Mouse (Mus musculus) forebrain, embryonic 11.5 days (tissue): ENCODE data around the gene Irx4. TPM values are rescaled to one million over a fixed set of nuclear protein-coding genes. Genes with fewer than 3 reads are reported as not detected.

Experiments
- ATAC-seq: fragments of 200-750 bp; cut with Nextera tagmentation; replicated peaks from 2 replicates; pipeline ENCODE4 v1.8.0; 2017; ENCODE audit warnings: moderate TSS enrichment; ENCODE audit not compliant: low FRiP score
- DNase-seq: peaks from one replicate; pipeline ENCODE4 v3.0.0-alpha.2; 2017; ENCODE audit warnings: low spot score
- H3K27ac ChIP-seq: fragments of 300-500 bp; sonication (generic); 2 replicates; pipeline ENCODE4 v1.5.1; 2014; ENCODE audit warnings: low read depth, low read length
- H3K27me3 ChIP-seq: fragments of 300-500 bp; sonication (generic); 2 replicates; pipeline ENCODE4 v1.6.1; 2014; ENCODE audit warnings: mild to moderate bottlenecking, low read length, mixed read lengths; ENCODE audit not compliant: control insufficient read depth, insufficient read depth
- H3K36me3 ChIP-seq: fragments of 300-500 bp; sonication (generic); 2 replicates; pipeline ENCODE4 v1.6.1; 2014; ENCODE audit warnings: mild to moderate bottlenecking, low read length, moderate library complexity, mixed read lengths; ENCODE audit not compliant: control insufficient read depth, insufficient read depth
- H3K4me1 ChIP-seq: fragments of 300-500 bp; sonication (generic); replicated peaks from 2 replicates; pipeline ENCODE4 v1.6.1; 2014; ENCODE audit warnings: low read length, mixed read lengths; ENCODE audit not compliant: control insufficient read depth, insufficient read depth
- H3K4me2 ChIP-seq: fragments of 300-500 bp; sonication (generic); 2 replicates; pipeline ENCODE4 v1.6.1; 2014; ENCODE audit warnings: low read depth, mild to moderate bottlenecking, low read length, moderate library complexity, mixed read lengths; ENCODE audit not compliant: severe bottlenecking
- H3K4me3 ChIP-seq: fragments of 300-500 bp; sonication (generic); 2 replicates; pipeline ENCODE4 v1.5.1; 2014; ENCODE audit warnings: low read depth, low read length
- H3K9ac ChIP-seq: fragments of 300-500 bp; sonication (generic); 2 replicates; pipeline ENCODE4 v1.6.1; 2014; ENCODE audit warnings: low read length
- H3K9me3 ChIP-seq: fragments of 300-500 bp; sonication (generic); 2 replicates; pipeline ENCODE4 v1.6.1; 2016; ENCODE audit warnings: low read length, mixed read lengths; ENCODE audit not compliant: control insufficient read depth
- WGBS: fragments of 180-500 bp; shearing (Covaris S2); extraction: QIAGEN DNeasy Blood & Tissue Kit; methylation state at CpG from one replicate; pipeline ENCODE4 v1.1.7; 2014; 5-methylcytosine and 5-hydroxymethylcytosine counted together
- polyA plus RNA-seq: library from polyadenylated mRNA; unstranded; fragments of >200 nt; fragmentation: Nextera tagmentation; extraction: Ambion mirVana; gene quantifications from 2 replicates; pipeline ENCODE4 v1.2.1, GENCODE M21; 2014

Gene Irx4
- polyA plus RNA-seq, 1 experiment from 2014 or later: 1.8 TPM

- H3K4me1 ChIP-seq: no peaks in the 10 kb centered on the region
- WGBS: 81% methylated on average over 4 of the region's 4 CpGs
- H3K27ac ChIP-seq: no peak overlapping the region
- no peak overlapping the region for H3K4me3 ChIP-seq
- ATAC-seq (no peak), DNase-seq (no peak)
- H3K27me3 ChIP-seq: no peaks in the 10 kb centered on the region
- no peak overlapping the region for H3K9ac ChIP-seq
- H3K9me3 ChIP-seq: no peaks in the 10 kb centered on the region
- H3K36me3 ChIP-seq: no peaks in the 10 kb centered on the region
- H3K4me2 ChIP-seq: no peak overlapping the region
These were observed 38.4 kb downstream of the Irx4 start for GRCm38 (mm10) chr13:73298717-73299116.

GRCm38 (mm10) chr13:73299322-73299721, 39.0 kb downstream of the Irx4 start:
- H3K4me3 ChIP-seq: no peak overlapping the region
- no peaks in the 10 kb centered on the region for H3K4me1 ChIP-seq
- ATAC-seq (no peak), DNase-seq (no peak)
- H3K4me2 ChIP-seq: no peak overlapping the region
- WGBS: 95% methylated on average over 5 of the region's 5 CpGs
- no peak overlapping the region for H3K9ac ChIP-seq
- H3K36me3 ChIP-seq: no peaks in the 10 kb centered on the region
- no peaks in the 10 kb centered on the region for H3K9me3 ChIP-seq
- H3K27ac ChIP-seq: no peak overlapping the region
- H3K27me3 ChIP-seq: no peaks in the 10 kb centered on the region

GRCm38 (mm10) chr13:73304729-73305128, 44.5 kb downstream of the Irx4 start:
- H3K36me3 ChIP-seq: no peaks in the 10 kb centered on the region
- peaks cover 2% of the 10 kb centered on the region; the same call in 1 of the 2 replicates for H3K27me3 ChIP-seq
- no peak overlapping the region for H3K4me2 ChIP-seq
- ATAC-seq (no peak), DNase-seq (no peak)
- no peaks in the 10 kb centered on the region for H3K9me3 ChIP-seq
- no peak overlapping the region for H3K27ac ChIP-seq
- H3K4me1 ChIP-seq: peaks cover 12% of the 10 kb centered on the region; the same call in 1 of the 2 replicates
- 62% methylated on average over 6 of the region's 6 CpGs for WGBS
- H3K4me3 ChIP-seq: no peak overlapping the region
- H3K9ac ChIP-seq: no peak overlapping the region

GRCm38 (mm10) chr13:73305398-73306084, 45.3 kb downstream of the Irx4 start:
- H3K4me1 ChIP-seq: peaks cover 12% of the 10 kb centered on the region; the same call in 1 of the 2 replicates
- peak overlapping the region; percentile 50 for H3K27ac ChIP-seq
- DNase-seq (peak; percentile 59), ATAC-seq (peak; percentile 68)
- peaks cover 2% of the 10 kb centered on the region; the same call in 1 of the 2 replicates for H3K27me3 ChIP-seq
- no peak overlapping the region for H3K4me3 ChIP-seq
- 21% methylated on average over 8 of the region's 8 CpGs for WGBS
- no peak overlapping the region for H3K4me2 ChIP-seq
- H3K36me3 ChIP-seq: no peaks in the 10 kb centered on the region
- peak overlapping the region; percentile 17; the same call in 1 of the 2 replicates for H3K9ac ChIP-seq
- H3K9me3 ChIP-seq: no peaks in the 10 kb centered on the region

- Histone ChIP-seq H3K4me3 (no peak overlapping the region), H3K9ac (no peak overlapping the region), H3K9me3 (no peaks in the 10 kb centered on the region), H3K4me2 (no peak overlapping the region), H3K4me1 (peaks cover 12% of the 10 kb centered on the region; the same call in 1 of the 2 replicates), H3K27me3 (peaks cover 2% of the 10 kb centered on the region; the same call in 1 of the 2 replicates), H3K36me3 (no peaks in the 10 kb centered on the region), H3K27ac (peak overlapping the region; percentile 50)
- no peak for DNase-seq
- 32% methylated on average over 4 of the region's 4 CpGs for WGBS
- ATAC-seq: peak; percentile 63
These were observed 45.8 kb downstream of the Irx4 start for GRCm38 (mm10) chr13:73306085-73306410.

GRCm38 (mm10) chr13:73306430-73306829, 46.2 kb downstream of the Irx4 start:
- ATAC-seq (peak; percentile 42; the same call in 1 of the 2 replicates), DNase-seq (no peak)
- 46% methylated on average over 4 of the region's 4 CpGs for WGBS
- Histone ChIP-seq H3K27me3 (peaks cover 2% of the 10 kb centered on the region; the same call in 1 of the 2 replicates), H3K36me3 (no peaks in the 10 kb centered on the region), H3K4me2 (no peak overlapping the region), H3K27ac (no peak overlapping the region), H3K9ac (no peak overlapping the region), H3K9me3 (no peaks in the 10 kb centered on the region), H3K4me1 (peaks cover 12% of the 10 kb centered on the region; the same call in 1 of the 2 replicates), H3K4me3 (no peak overlapping the region)

GRCm38 (mm10) chr13:73310183-73310929, 50.1 kb downstream of the Irx4 start:
- Histone ChIP-seq H3K9me3 (no peaks in the 10 kb centered on the region), H3K27ac (no peak overlapping the region), H3K36me3 (no peaks in the 10 kb centered on the region), H3K27me3 (peaks cover 2% of the 10 kb centered on the region; the same call in 1 of the 2 replicates), H3K4me1 (peaks cover 11% of the 10 kb centered on the region; the same call in 1 of the 2 replicates), H3K4me2 (no peak overlapping the region), H3K9ac (no peak overlapping the region), H3K4me3 (no peak overlapping the region)
- WGBS: 19% methylated on average over 8 of the region's 8 CpGs
- DNase-seq (peak; percentile 82), ATAC-seq (peak; percentile 71)
